Mouse (Mus musculus): ENCODE results near the gene Pglyrp2.

Gene Pglyrp2

GRCm38 (mm10) chr17:32424034-32424433, at the start of gene Pglyrp2:
Gene Pglyrp2, minus strand, starts transcription at chr17:32424167.
- no peak for DNase-seq

- no peak for DNase-seq
These were observed 48.2 kb upstream of the Pglyrp2 start for GRCm38 (mm10) chr17:32472176-32472575.

- DNase-seq: no peak
These were observed 46.8 kb upstream of the Pglyrp2 start for GRCm38 (mm10) chr17:32470795-32471194.

GRCm38 (mm10) chr17:32468494-32468893, 44.5 kb upstream of the Pglyrp2 start:
- peak; percentile 21 to 52 for DNase-seq

- DNase-seq: peak in 1 of 2 experiments; percentile 51
These were observed 31.0 kb upstream of the Pglyrp2 start for GRCm38 (mm10) chr17:32454997-32455396.

GRCm38 (mm10) chr17:32454188-32454587, 30.2 kb upstream of the Pglyrp2 start:
- no peak for DNase-seq

GRCm38 (mm10) chr17:32452482-32452881, 28.5 kb upstream of the Pglyrp2 start, which contains the start of gene Cyp4f39:
Gene Cyp4f39, plus strand, starts transcription at chr17:32452723.
- DNase-seq: peak; percentile 16 to 44

- no peak for DNase-seq
These were observed 27.0 kb upstream of the Pglyrp2 start for GRCm38 (mm10) chr17:32450844-32451537.

GRCm38 (mm10) chr17:32449042-32449441, 25.1 kb upstream of the Pglyrp2 start:
- no peak for DNase-seq

- DNase-seq: no peak
These were observed 23.2 kb upstream of the Pglyrp2 start for GRCm38 (mm10) chr17:32447195-32447594.

GRCm38 (mm10) chr17:32445016-32445415, 21.0 kb upstream of the Pglyrp2 start:
- DNase-seq: no peak

- DNase-seq: no peak
These were observed 19.3 kb upstream of the Pglyrp2 start for GRCm38 (mm10) chr17:32443245-32443644.

GRCm38 (mm10) chr17:32437106-32437505, 13.1 kb upstream of the Pglyrp2 start:
- no peak for DNase-seq

- peak; percentile 8 to 50 for DNase-seq
These were observed 11.2 kb upstream of the Pglyrp2 start for GRCm38 (mm10) chr17:32435151-32435550.

GRCm38 (mm10) chr17:32434324-32434723, 10.4 kb upstream of the Pglyrp2 start:
- no peak for DNase-seq

- DNase-seq: no peak
These were observed 8.0 kb upstream of the Pglyrp2 start for GRCm38 (mm10) chr17:32431972-32432371.

GRCm38 (mm10) chr17:32426610-32427009, 2.6 kb upstream of the Pglyrp2 start:
- DNase-seq: no peak

GRCm38 (mm10) chr17:32420781-32421180, 3.2 kb downstream of the Pglyrp2 start:
- DNase-seq: no peak

GRCm38 (mm10) chr17:32419989-32420388, 4.0 kb downstream of the Pglyrp2 start:
- DNase-seq: no peak

- DNase-seq: no peak
These were observed 7.2 kb downstream of the Pglyrp2 start for GRCm38 (mm10) chr17:32416771-32417170.

- no peak for DNase-seq
These were observed 8.4 kb downstream of the Pglyrp2 start for GRCm38 (mm10) chr17:32415417-32416020.

GRCm38 (mm10) chr17:32411898-32412297, 12.1 kb downstream of the Pglyrp2 start:
- no peak for DNase-seq

- no peak for DNase-seq
These were observed 20.6 kb downstream of the Pglyrp2 start, which contains the start of gene Rasal3 for GRCm38 (mm10) chr17:32403417-32403816. Gene Rasal3, minus strand, starts transcription at chr17:32403583.

- no peak for DNase-seq
These were observed 21.2 kb downstream of the Pglyrp2 start for GRCm38 (mm10) chr17:32402779-32403157.

Measured in kidney, postnatal 25 days (tissue).